Mouse (Mus musculus): Measurements from ENCODE around the gene Szrd1. TPM values are rescaled to one million over a fixed set of nuclear protein-coding genes. Genes with fewer than 3 reads are reported as not detected.
"Not testable (repeated sequence)": the region's sequence is repeated elsewhere in the genome, so short reads cannot be mapped to it uniquely, and the experiment has no call there.

Szrd1 gene
- total RNA-seq, 2 experiments from 2014 or later: 12.1 to 17.4 TPM

DNA sequence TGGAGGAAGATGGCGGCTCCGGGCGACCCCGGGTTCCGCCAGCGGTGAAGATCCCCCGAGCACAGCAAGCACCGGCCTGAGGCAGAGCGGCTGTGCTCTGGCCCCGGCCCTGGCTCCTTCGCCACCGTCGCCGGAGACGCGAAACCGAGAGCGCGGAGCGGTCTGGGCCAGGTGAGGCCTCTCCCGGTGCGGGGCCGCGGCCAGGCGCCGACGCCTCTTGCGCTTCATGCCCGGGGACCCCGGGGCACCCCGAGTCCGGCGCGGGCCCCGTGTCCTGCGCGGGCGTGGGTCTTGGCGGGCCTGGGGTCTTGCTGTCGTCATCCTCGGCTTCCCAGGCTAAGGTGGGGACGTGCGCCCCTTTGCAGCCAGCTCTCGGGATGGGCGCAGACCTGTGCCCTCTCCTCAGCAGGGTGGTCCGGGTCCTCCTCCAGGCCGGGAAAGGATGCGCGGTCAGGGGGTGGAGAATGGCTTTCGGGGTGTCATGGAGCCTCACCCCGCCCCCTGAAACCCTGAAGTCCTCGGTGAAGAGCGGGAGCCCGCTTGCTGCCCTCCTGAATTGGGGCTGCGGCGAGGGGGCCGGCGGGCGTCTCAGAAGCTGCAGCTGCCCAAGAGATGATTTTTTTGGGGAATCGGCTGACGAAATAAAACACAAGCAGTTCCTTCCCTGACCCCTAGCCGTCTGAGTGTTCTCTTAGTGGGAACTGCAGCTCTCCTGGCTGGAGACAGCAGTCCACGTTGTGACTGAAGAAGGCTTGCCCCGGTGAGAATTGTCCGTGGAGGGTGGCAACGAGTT, 8.6 kb upstream of the Szrd1 start:
- peak; percentile 81 for ATAC-seq (replicated peaks; ENCODE audit: low FRiP score, poor library complexity, severe bottlenecking)

DNA sequence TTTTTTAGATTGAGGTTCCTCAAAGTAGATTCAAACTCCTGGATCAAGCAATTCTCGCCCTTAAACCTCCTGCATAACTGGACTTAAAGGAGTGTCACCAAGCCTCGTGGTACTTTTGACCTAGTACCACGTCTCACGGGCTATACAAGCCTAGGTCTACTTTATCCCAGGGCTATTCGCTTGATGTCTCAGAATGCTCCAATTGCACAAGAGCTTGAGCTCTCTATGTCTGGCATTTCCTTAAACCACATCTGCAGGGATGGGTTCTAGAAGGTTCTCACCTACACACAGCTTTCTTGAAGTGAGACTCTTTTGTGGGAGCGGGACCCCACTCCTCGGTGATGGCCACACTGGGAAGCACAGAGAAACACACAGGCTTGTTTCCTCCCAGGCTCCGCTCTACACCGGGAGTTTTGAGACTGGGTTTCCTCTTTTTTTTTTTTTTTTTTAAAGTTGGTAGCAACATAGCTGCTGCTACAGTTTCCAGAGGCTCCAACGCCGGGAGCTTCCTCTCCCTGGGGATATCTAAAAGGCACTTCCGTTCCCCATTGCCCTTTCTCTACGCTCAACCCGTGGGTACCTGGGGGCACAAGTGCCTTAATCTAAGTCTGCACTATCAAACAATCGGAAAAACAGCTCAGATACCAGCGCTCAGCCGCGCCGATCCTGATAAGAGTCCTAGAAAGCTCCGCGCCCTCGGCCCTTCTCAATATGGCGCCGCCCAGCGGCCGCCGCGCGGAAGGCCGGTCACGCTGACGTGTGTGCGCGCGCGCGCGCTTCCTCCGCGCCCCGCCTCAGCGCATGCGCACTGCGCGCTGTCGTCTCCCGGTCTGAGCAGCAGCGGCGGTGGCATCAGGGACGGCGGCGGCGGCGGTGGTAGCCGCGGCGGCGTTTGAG, 7.8 kb upstream of the Szrd1 start, which contains the start of gene Fbxo42:
Fbxo42 (plus strand) TSS at position 802 of the 897 bp plus-strand sequence.
- ATAC-seq (replicated peaks; ENCODE audit: low FRiP score, poor library complexity, severe bottlenecking): peak; percentile 84

DNA sequence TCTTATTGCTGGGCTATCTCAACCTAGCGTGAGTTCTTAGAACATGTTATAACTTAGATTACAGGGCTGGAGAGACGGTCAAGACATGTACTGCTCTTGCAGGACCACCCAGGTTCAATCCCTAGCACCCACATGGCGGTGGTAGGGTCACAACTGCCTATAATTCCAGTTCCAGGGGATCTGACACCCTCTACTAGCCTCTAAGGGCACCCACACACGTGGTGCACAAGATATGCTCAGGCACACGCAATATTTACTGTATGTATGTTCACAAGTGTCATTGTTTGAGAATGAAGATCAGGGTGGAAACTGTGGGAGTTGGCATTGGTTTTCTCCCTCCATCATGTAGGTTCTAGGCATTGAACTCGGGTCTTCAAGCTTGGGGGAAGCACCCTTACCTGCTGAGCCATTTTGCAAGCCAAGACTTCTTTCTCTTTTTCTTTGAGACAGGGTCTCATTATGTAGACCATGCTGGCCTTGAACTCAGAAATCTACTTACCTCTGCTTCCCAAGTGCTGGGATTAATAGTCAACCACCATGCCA, 7.0 kb upstream of the Szrd1 start:
- no peak for ATAC-seq (replicated peaks; ENCODE audit: low FRiP score, poor library complexity, severe bottlenecking)

DNA sequence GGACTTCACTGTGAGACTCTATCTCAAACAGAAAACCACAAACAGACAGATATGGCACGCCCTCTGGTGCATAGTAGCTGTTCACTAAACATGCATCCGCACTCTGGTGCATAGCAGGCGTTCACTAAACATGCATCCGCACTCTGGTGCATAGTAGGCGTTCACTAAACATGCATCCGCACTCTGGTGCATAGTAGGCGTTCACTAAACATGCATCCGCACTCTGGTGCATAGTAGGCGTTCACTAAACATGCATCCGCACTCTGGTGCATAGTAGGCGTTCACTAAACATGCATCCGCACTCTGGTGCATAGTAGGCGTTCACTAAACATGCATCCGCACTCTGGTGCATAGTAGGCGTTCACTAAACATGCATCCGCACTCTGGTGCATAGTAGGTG, 5.5 kb upstream of the Szrd1 start:
- not testable (repeated sequence) for ATAC-seq (replicated peaks; ENCODE audit: low FRiP score, poor library complexity, severe bottlenecking)

DNA sequence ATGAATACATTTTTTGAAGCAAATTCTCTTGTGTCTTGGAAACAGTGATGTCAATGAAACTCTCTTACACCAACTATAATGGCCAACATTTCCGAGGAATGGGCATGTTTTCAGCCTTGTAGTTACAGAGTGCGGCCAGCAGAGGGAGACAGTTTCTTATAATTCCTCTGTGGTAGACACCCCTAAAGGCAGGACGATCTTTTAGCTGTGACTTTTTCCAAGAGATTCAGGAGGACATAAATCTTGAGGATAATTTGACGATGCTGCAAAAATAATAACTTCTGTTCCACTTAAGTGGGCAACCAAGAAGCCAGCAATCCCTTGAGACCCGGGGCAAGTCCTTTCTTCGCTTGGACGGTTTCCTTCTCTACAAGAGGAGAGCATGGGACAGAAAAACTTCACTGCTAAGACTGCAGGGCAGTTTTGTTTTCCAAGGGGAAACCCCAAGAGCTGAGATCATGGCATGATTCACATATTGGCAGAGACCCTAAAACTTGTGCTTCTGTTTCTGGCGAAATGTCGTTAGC, 2.8 kb upstream of the Szrd1 start:
- ATAC-seq (replicated peaks; ENCODE audit: low FRiP score, poor library complexity, severe bottlenecking): peak; percentile 53

DNA sequence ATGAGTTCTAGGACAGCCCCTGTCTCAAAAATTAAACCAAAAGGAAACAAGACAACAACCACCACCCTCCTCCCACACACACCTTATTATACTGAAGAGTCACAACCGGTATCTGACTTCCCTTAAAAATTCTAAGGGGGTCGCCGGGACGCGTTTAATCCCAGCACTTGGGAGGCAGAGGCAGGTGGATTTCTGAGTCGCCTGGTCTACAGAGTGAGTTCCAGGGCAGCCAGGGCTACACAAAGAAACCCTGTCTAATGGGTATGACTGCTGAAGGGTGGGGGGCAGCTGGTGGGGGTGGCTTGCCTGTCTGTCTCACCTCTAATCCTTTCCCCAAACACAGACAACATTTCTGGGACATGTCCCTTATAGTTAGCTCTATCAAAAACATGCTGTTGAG, 1.4 kb upstream of the Szrd1 start:
- no peak for ATAC-seq (replicated peaks; ENCODE audit: low FRiP score, poor library complexity, severe bottlenecking)

DNA sequence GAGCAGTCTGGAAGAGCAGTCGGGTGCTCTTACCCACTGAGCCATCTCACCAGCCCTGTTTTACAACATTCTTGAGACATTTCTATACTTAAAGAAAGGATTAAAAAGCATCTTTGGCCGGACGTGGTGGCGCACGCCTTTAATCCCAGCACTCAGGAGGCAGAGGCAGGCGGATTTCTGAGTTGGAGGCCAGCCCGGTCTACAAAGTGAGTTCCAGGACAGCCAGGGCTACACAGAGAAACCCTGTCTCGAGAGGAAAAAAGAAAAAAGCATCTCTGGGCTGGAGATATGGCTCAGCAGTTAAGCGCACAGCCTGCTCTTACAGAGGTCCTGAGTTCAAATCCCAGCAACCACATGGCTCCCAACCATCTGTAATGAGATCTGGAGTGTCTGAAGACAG, 779 bp upstream of the Szrd1 start:
- ATAC-seq (replicated peaks; ENCODE audit: low FRiP score, poor library complexity, severe bottlenecking): not testable (repeated sequence)

DNA sequence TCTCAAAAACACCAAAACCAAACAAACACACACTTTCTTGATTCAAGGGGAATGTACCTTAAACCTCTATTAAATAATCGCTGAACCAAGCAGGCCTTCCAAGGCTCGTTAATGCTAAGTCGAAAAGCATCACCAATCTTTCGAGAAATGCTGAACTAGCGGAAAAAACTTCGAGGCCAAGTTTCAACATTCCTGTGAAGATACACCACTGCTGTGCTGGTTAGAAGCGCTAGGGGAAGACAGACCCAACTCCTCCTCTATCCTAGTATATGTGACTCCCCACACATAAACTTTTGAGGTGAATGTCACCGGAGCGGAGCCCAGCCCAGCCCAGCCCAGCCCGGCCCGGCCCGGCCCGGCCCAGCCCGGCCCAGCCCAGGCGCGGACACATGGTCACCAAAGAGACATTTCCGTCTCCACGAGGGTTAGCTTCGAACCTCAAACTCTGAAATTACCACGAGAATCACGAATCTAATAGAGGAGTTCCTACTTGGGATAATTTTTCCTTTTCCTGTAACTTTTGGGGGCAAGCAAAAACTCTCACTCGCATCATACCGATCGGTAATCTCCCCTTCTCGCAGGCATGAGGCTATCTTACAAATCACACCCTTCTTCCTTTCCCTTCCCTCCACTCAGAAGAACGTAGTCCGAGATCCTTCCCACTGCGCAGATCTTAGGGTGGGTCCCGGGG, 1.0 kb downstream of the Szrd1 start:
- peak; percentile 15; the same call in 1 of the 2 replicates for ATAC-seq (replicated peaks; ENCODE audit: low FRiP score, poor library complexity, severe bottlenecking)

DNA sequence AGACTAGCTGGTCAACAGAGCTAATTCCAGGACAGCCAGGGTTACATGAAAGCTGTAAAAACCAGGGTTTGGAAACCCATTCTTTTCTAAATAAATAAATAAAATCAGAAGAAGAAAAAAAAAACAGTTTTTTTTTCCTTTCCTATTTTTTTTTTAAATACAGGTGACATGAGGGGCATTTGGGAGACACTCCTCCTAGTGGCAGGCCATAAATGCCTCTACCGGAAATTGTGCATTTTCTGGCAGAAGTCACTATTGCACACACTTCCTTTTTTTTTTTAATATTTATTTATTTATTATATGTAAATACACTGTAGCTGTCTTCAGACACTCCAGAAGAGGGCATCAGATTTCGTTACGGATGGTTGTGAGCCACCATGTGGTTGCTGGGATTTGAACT, 1.8 kb downstream of the Szrd1 start:
- ATAC-seq (replicated peaks; ENCODE audit: low FRiP score, poor library complexity, severe bottlenecking): not testable (repeated sequence)

DNA sequence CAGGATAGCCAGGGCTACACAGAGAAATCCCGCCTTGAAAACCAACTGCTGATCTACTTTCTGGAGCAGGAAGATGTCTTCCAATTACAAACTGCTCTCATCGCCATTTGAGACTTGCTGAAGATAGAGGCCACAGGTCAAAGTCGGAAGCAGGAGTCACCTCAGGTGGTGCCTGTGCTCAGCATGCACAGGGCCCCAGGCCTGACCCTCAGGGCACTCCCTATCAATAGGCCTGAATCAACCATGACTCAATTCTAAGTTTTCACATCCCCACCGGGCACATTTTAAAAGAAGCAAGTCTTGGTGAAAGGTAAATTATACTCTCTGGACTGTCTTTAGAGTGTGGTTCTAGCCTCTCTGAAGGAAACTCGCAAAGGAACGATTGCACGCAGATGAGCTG, 3.4 kb downstream of the Szrd1 start:
- ATAC-seq (replicated peaks; ENCODE audit: low FRiP score, poor library complexity, severe bottlenecking): no peak

DNA sequence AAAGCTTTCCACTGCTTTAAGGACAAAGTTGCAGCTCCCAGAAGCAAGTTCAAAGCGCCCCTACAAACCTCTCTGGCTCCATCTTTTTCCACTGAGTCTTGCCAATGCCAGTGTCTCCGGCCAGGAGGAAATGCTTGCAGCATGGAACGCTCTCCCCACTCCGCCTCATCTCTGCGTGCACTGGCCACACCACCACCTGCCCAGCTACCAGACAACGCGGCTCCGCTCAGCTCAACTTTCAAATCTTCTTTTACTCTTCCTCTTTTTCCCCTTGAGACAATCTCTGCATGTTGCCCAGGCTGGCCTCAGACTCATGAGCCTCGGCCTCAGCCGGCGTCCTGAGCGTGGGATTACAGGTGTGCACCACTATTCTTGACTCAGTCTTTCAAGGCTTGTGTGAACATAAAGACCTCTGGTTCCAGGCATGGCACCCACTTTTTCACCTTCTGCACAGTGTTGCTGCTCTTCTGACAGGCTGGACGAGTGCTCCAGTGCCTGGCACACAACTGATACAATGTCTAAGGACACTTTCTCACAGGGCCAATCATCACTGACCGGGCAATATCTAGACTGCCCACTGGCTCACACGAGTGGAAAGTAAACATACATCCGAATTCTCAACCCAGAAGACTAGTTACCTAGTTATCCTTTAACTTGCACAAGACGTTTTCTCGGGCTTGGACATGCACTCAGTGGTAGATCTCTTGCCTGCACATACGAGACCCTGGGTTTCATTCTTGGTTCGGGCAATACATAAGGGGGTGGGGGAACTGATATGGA, 4.6 kb downstream of the Szrd1 start:
- no peak for ATAC-seq (replicated peaks; ENCODE audit: low FRiP score, poor library complexity, severe bottlenecking)

DNA sequence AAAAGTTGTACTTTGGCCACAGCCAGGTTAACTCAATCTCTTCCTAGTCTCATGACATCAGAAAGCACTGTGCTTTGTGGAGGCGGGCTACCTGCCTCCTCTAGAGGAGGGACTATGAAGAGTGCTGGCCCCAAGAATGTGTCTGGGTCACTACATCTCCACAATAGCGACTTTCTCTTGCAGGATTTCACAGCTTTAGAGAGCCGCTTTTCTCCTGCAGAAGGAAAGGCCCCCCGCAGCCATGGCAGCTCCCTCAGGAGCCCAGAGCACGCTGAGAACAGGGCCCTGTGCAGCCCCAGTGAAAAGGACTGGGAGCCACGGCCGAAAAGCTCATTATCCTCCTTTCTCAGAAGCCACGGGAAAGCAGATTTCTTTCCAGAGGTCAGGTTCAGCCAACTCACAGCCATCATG, 5.5 kb downstream of the Szrd1 start:
- ATAC-seq (replicated peaks; ENCODE audit: low FRiP score, poor library complexity, severe bottlenecking): no peak

DNA sequence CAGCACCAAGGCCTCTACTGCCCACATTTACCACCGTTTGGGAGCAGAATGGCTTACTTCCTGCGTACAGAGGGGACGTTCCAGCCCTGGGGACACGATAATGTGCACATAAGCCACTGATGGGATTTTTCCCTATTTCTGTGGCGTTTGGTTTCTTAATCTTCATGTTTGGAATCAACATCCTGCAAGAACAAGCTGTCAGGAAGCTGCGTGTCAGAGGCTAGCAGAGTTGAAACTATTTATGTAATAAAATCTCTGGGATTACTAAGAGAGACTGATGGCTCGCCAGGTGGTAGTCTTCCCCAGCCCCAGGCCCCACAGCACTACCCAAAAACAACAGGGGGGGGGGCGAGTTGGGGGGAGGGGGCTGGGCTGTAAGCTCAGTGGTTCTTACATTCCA, 6.3 kb downstream of the Szrd1 start:
- ATAC-seq (replicated peaks; ENCODE audit: low FRiP score, poor library complexity, severe bottlenecking): no peak

DNA sequence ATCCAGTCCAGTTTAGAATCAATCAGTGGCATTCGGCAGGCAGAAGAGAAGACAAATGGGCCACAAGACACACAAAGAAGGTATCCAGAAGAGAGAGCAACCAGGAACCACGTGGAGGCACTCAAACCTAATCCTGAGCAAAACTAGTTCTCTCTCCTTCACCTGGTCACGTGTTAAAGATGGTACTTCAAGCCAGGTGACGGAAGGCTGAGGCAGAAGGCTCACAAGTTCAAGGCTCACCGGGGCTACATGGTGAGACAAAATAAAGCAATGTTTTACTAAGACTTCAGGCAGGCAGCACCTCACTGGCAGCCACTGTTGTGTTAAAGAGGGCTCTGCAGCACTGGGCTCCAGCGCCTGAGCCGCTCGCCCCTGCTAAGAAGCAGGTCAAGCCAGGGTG, 7.4 kb downstream of the Szrd1 start:
- no peak for ATAC-seq (replicated peaks; ENCODE audit: low FRiP score, poor library complexity, severe bottlenecking)

DNA sequence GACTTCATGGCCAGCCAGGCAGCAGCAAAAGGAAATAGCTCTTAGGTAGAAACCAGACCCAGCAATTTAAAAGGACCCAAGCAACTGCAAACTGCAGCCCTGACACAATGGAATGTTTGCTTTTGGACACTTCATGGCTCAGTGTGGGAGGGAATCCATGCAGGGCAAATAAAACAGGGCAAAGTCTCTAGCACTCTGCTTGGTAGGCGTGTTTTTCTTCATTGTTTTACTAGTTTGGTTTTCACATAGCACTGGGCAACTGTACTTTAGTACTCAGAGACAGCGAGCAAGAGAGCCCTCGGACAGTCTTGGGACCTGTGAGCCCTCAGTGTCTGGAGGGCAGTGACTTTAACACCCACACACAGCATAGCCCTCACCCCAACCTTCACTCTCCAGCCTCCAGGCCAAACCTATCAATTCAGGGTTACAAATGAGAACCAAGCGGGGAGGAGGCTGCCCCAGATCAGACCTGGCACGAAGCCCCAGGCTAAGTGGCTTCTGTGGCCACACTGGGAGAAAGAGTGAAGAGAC, 8.0 kb downstream of the Szrd1 start:
- ATAC-seq (replicated peaks; ENCODE audit: low FRiP score, poor library complexity, severe bottlenecking): no peak

DNA sequence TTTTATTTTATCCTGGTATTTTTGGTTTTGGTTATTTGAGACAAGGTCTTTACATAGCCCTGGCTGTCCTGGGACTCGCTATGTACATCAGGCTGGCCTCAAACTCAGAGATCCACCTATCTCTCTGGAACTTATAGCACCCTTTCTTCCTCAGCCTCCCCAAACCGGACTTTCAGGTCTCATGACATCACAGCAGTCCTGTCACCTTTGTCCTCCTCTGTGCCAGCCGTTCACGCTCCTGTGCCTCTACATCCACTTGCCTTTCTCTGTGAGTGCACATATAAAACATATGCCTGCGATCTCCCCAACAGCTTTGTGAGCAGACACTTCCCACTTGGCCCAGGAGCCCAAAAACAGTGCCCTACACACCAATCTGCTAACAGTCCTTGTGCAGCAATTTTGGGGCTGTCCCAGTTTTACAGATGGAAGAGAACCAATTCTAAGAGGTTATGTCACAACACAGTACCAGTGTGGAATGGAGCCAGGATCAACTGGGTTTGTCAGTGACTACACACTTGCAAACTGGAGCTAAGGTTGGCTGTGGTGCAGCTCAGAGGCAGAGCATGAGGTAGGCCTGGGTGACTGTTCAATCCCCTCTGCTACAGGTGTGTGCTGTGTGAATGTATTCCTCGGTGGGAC, 8.8 kb downstream of the Szrd1 start:
- ATAC-seq (replicated peaks; ENCODE audit: low FRiP score, poor library complexity, severe bottlenecking): no peak

DNA sequence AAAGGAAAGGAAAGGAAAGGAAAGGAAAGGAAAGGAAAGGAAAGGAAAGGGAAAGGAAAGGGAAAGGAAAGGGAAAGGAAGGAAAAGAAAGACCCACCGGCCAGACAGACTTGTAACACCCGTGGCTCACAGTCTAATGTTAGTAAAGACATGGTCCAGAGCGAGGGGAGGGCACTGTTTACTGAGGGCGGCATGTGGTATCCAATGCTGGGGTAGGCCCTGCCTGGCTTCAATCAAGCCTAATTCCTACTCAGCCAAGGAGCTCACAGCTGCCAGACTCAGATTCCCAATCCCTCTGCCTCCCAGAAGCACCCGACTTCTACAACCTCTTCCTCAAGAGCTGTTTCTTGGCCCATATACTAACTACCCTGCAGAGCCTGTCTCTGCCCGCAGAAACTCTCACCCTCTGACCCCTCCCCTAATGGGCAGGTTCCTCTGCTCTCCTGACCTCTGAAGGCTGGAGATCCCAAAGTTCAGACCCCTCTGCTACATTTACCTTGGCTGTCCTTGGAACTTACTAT, 10.3 kb downstream of the Szrd1 start:
- ATAC-seq (replicated peaks; ENCODE audit: low FRiP score, poor library complexity, severe bottlenecking): no peak

DNA sequence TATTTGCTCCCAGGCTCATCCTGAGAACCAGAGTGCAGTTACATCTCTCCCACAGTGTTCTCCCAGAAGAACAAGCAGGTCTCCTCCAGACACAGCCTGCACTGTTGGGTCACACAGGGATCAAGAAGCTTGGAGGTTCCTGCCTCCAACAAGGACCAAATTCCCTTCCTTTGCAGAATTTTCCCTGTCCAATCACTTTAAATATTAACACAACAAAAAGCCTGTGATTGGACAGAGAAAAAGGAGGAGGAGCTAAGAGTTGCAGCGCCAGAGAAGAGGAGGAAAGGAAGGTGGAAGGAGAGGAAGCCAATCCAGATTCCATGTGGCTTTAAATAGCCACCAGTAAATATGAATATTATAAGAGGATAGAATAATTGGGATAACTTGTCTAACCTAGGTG, 16.5 kb downstream of the Szrd1 start:
- ATAC-seq (replicated peaks; ENCODE audit: low FRiP score, poor library complexity, severe bottlenecking): no peak
